Mouse (Mus musculus) CD8-positive naive resting alpha-beta T cell, adult 2 months (primary cell): ENCODE results near the gene Parp16.
A peak's percentile ranks its signal among the peaks of the same experiment; 100 is the strongest.
"Not testable (repeated sequence)": the region's sequence is repeated elsewhere in the genome, so short reads cannot be mapped to it uniquely, and the experiment has no call there.

Source experiments
- DNase-seq, 2 experiments: peaks; one replicate each; pipeline ENCODE4 v3.0.0; 2022; ENCODE audit warnings: low read depth in 2 of 2, low spot score in 2 of 2

Gene Parp16

DNA sequence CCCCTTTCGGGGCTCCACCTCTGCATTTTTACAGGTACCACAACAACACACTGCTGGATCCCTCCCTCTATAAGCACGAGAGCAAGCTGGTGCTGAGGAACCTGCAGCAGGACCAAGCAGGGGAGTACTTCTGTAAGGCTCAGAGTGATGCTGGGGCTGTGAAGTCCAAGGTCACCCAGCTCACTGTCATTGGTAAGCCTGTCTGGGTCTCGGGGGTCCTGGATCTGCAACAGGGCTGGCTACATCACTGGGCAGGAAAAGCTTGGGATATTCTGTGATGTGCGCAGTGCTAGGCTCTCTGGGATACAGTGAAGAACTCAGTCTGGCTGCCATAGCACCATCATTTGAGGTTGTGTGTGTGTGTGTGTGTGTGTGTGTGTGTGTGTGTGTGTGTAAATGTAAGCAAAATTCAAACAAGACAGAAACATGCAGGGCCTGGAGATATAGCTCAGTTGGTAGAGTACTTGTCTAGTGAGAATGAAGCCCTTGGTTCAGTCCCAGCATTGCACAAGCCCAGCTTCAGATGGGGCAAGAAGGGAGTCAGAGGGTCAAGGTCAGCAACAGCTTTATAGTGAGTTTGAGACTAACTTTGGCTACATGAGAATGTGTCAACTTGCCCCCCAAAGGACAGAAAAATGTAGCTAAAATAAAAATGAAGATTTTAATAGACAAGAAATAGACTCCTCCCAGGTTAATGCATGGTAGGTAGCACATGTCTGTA, 80.8 kb downstream of the Parp16 start:
- no peak for DNase-seq

DNA sequence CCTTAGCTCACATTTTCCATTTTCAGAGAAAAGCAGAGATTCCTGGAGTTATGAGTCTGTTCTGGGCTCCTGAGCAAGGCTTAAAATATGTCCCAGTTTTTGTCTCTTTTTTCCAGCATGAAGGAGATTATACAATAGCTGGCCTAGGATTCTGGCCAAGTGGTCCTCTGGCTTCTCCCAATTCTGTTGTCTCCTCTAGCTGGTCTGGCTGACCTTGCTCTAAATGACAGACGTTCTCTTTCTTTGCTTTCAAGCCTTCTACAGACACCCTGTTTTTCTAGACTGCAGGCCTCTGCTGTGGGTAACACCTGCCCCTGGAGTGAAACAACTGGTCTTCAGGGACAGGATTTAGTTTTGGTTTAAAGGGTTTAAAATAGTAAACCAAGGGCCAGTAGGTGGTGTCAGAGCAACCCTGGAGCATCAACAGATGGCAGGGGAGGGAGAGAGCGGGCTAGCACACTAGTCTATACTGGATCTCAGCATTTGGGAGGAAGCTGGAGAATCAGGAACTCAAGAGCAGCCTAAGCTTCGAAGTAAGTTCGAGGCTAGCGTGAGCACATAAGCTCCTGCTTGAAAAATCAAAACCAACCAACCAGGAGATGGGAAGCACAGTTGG, 86.5 kb downstream of the Parp16 start:
- no peak for DNase-seq

DNA sequence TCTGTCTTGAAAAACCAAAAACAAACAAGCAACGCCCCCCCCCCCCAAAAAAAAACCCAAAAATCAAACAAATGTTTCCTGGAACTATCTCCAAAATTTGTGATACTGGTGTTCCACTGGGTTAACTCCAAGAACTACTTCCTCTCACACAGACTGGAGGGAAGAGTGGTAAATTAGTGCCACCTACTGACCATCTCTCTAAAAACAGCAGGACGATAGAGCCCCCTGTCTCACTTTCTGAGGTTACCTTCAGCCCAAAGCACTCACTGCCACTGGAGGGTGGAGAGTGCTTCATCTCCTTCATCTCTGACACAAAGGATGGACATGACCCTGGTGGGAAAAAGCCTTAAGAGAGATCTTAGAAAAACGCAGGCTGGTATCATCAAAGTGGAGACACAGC, 88.1 kb downstream of the Parp16 start:
- peak in 1 of 2 experiments; percentile 9 for DNase-seq

DNA sequence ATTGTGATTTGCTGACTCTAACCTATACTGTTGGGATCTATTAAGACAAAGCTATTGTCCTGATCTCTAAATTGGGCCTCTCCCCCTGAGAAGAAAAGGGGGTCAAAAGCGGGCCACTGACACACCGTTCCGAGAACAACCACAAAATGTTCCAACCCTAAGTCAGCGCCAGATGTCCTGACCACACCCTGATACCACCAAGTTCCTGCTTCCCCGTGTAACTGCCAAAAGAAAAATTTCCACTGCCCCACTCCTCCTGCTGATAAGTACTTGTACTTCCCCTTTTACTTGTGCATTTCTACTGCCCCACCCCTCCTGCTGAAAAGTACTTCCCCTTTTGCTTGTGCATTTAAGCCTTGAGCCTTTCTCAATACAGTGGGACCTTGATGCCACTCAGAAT, 93.1 kb downstream of the Parp16 start:
- DNase-seq = not testable (repeated sequence)
